Mouse (Mus musculus): Measurements from ENCODE around the gene Gstm5. TPM values are rescaled to one million over a fixed set of nuclear protein-coding genes. Genes with fewer than 3 reads are reported as not detected.

Gstm5 gene
- total and polyA plus RNA-seq, 3 experiments = 134 to 164 TPM; not detected in 1

- H3K36me3 ChIP-seq (ENCODE audit: control insufficient read depth in 1 of 2, insufficient read depth in 2 of 2, low read length in 2 of 2) = peaks cover 0 to 4% of the 10 kb centered on the region in 2 experiments; a peak in 2 of 4 replicates
- peaks cover 2 to 12% of the 10 kb centered on the region in 2 experiments; a peak in 2 of 4 replicates for H3K4me1 ChIP-seq (ENCODE audit: control insufficient read depth in 1 of 2, insufficient read depth in 2 of 2, low read length in 2 of 2)
- peaks cover 5 to 6% of the 10 kb centered on the region in 2 experiments for H3K27me3 ChIP-seq (ENCODE audit: control insufficient read depth in 1 of 2, insufficient read depth in 2 of 2, low read length in 2 of 2)
- TF ChIP-seq USF2 (IDR thresholded peaks at IDR 0.05; ENCODE audit: borderline replicate concordance in 1 of 2, insufficient read depth in 1 of 2, low read depth in 1 of 2, low read length in 2 of 2) (no peak), BHLHE40 (IDR thresholded peaks at IDR 0.05; ENCODE audit: borderline replicate concordance, low read depth, low read length) (no peak), E2F4 (IDR thresholded peaks at IDR 0.05; ENCODE audit: borderline replicate concordance, low read depth, low read length) (no peak), GABPA (IDR thresholded peaks at IDR 0.05; ENCODE audit: low read depth, low read length) (no peak), KAT2A (conservative IDR thresholded peaks at IDR 0.05; ENCODE audit: low read depth, low read length) (no peak), GATA1 (IDR thresholded peaks at IDR 0.05; ENCODE audit: low read depth, low read length) (no peak), JUND (IDR thresholded peaks at IDR 0.05; ENCODE audit: low read depth, low read length) (no peak), SIN3A (IDR thresholded peaks at IDR 0.05; ENCODE audit: low read length) (no peak)
- DNase-seq (ENCODE audit: low read depth, low spot score) = no peak
- H3K9me3 ChIP-seq (replicated peaks; ENCODE audit: insufficient read depth, low read length) = no peaks in the 10 kb centered on the region
- H3K9ac ChIP-seq (ENCODE audit: control insufficient read depth, low read depth, low read length, poor library complexity, severe bottlenecking) = no peak overlapping the region
- no peak overlapping the region for H3K27ac ChIP-seq (ENCODE audit: control insufficient read depth, low read depth, low read length)
- no peaks in the 10 kb centered on the region for H3K79me2 ChIP-seq (ENCODE audit: control insufficient read depth, insufficient read depth, low read length, poor library complexity)
- no peak overlapping the region for H3K4me3 ChIP-seq (ENCODE audit: control insufficient read depth in 1 of 2, insufficient read depth in 1 of 2, low read depth in 2 of 2, low read length in 2 of 2)
Measured at GRCm38 (mm10) chr3:107927841-107928240, 32.2 kb downstream of the Gstm5 start.

- H3K9ac ChIP-seq (ENCODE audit: control insufficient read depth, low read depth, low read length, poor library complexity, severe bottlenecking) = no peak overlapping the region
- no peaks in the 10 kb centered on the region for H3K79me2 ChIP-seq (ENCODE audit: control insufficient read depth, insufficient read depth, low read length, poor library complexity)
- peaks cover 0 to 4% of the 10 kb centered on the region in 2 experiments; a peak in 2 of 4 replicates for H3K36me3 ChIP-seq (ENCODE audit: control insufficient read depth in 1 of 2, insufficient read depth in 2 of 2, low read length in 2 of 2)
- H3K27ac ChIP-seq (ENCODE audit: control insufficient read depth, low read depth, low read length) = no peak overlapping the region
- H3K4me1 ChIP-seq (ENCODE audit: control insufficient read depth in 1 of 2, insufficient read depth in 2 of 2, low read length in 2 of 2) = peaks cover 2 to 12% of the 10 kb centered on the region in 2 experiments; a peak in 2 of 4 replicates
- H3K4me3 ChIP-seq (ENCODE audit: control insufficient read depth in 1 of 2, insufficient read depth in 1 of 2, low read depth in 2 of 2, low read length in 2 of 2) = no peak overlapping the region
- no peaks in the 10 kb centered on the region for H3K9me3 ChIP-seq (replicated peaks; ENCODE audit: insufficient read depth, low read length)
- peaks cover 5 to 6% of the 10 kb centered on the region in 2 experiments for H3K27me3 ChIP-seq (ENCODE audit: control insufficient read depth in 1 of 2, insufficient read depth in 2 of 2, low read length in 2 of 2)
- no peak for TF ChIP-seq MAX (IDR thresholded peaks at IDR 0.05; ENCODE audit: low read length)
- no peak for TF ChIP-seq TBP (IDR thresholded peaks at IDR 0.05; ENCODE audit: low read depth, low read length)
- TF ChIP-seq JUND (IDR thresholded peaks at IDR 0.05; ENCODE audit: low read depth, low read length) = no peak
- no peak for TF ChIP-seq ZNF384 (IDR thresholded peaks at IDR 0.05; ENCODE audit: low read depth, low read length)
- DNase-seq (ENCODE audit: low read depth, low spot score) = no peak
Measured at GRCm38 (mm10) chr3:107928691-107929090, 33.1 kb downstream of the Gstm5 start.

- Histone ChIP-seq H3K27ac (ENCODE audit: control insufficient read depth, low read depth, low read length) (no peak overlapping the region), H3K79me2 (ENCODE audit: control insufficient read depth, insufficient read depth, low read length, poor library complexity) (no peaks in the 10 kb centered on the region), H3K9me3 (replicated peaks; ENCODE audit: insufficient read depth, low read length) (no peaks in the 10 kb centered on the region), H3K36me3 (ENCODE audit: control insufficient read depth in 1 of 2, insufficient read depth in 2 of 2, low read length in 2 of 2) (peaks cover 0 to 4% of the 10 kb centered on the region in 2 experiments; a peak in 2 of 4 replicates), H3K9ac (ENCODE audit: control insufficient read depth, low read depth, low read length, poor library complexity, severe bottlenecking) (no peak overlapping the region), H3K4me1 (ENCODE audit: control insufficient read depth in 1 of 2, insufficient read depth in 2 of 2, low read length in 2 of 2) (peaks cover 2 to 12% of the 10 kb centered on the region in 2 experiments; a peak in 2 of 4 replicates), H3K27me3 (ENCODE audit: control insufficient read depth in 1 of 2, insufficient read depth in 2 of 2, low read length in 2 of 2) (peaks cover 3% of the 10 kb centered on the region in 2 experiments), H3K4me3 (ENCODE audit: control insufficient read depth in 1 of 2, insufficient read depth in 1 of 2, low read depth in 2 of 2, low read length in 2 of 2) (no peak overlapping the region)
- TF ChIP-seq MAX (IDR thresholded peaks at IDR 0.05; ENCODE audit: low read length) (no peak), USF2 (IDR thresholded peaks at IDR 0.05; ENCODE audit: borderline replicate concordance in 1 of 2, insufficient read depth in 1 of 2, low read depth in 1 of 2, low read length in 2 of 2) (no peak), SIN3A (IDR thresholded peaks at IDR 0.05; ENCODE audit: low read length) (no peak), HCFC1 (IDR thresholded peaks at IDR 0.05; ENCODE audit: low read depth, low read length) (no peak), MYC (IDR thresholded peaks at IDR 0.05; ENCODE audit: low read depth, low read length) (no peak), E2F4 (IDR thresholded peaks at IDR 0.05; ENCODE audit: borderline replicate concordance, low read depth, low read length) (no peak), ZMIZ1 (IDR thresholded peaks at IDR 0.05; ENCODE audit: low read depth, low read length) (no peak), TCF12 (IDR thresholded peaks at IDR 0.05; ENCODE audit: low read depth, low read length) (no peak), TAL1 (IDR thresholded peaks at IDR 0.05; ENCODE audit: low read length) (no peak), ZC3H11A (IDR thresholded peaks at IDR 0.05; ENCODE audit: low read depth, low read length) (no peak), SMC3 (IDR thresholded peaks at IDR 0.05; ENCODE audit: low read depth, low read length) (no peak)
- no peak for DNase-seq (ENCODE audit: low read depth, low spot score)
Measured at GRCm38 (mm10) chr3:107929243-107929642, 33.6 kb downstream of the Gstm5 start.

Data from MEL (cell line).